Mouse (Mus musculus): ENCODE results near the gene Adarb1.
A peak's percentile ranks its signal among the peaks of the same experiment; 100 is the strongest.

Gene Adarb1

GRCm38 (mm10) chr10:77383045-77383444 lies 35.0 kb downstream of the Adarb1 start:
- DNase-seq (ENCODE audit: low spot score): no peak

- DNase-seq (ENCODE audit: low spot score): no peak
Observed at GRCm38 (mm10) chr10:77381191-77381590, 36.9 kb downstream of the Adarb1 start.

- DNase-seq (ENCODE audit: low spot score): no peak
Observed at GRCm38 (mm10) chr10:77380716-77381115, 37.4 kb downstream of the Adarb1 start.

- no peak for DNase-seq (ENCODE audit: low spot score)
Observed at GRCm38 (mm10) chr10:77379199-77379598, 38.9 kb downstream of the Adarb1 start.

- no peak for DNase-seq (ENCODE audit: low spot score)
Observed at GRCm38 (mm10) chr10:77376056-77376455, 42.0 kb downstream of the Adarb1 start.

GRCm38 (mm10) chr10:77374948-77375347 lies 43.1 kb downstream of the Adarb1 start:
- no peak for DNase-seq (ENCODE audit: low spot score)

GRCm38 (mm10) chr10:77374407-77374806 lies 43.7 kb downstream of the Adarb1 start:
- no peak for DNase-seq (ENCODE audit: low spot score)

- DNase-seq (ENCODE audit: low spot score): no peak
Observed at GRCm38 (mm10) chr10:77370129-77370528, 47.9 kb downstream of the Adarb1 start.

GRCm38 (mm10) chr10:77367973-77368372 lies 50.1 kb downstream of the Adarb1 start:
- DNase-seq (ENCODE audit: low spot score): no peak

GRCm38 (mm10) chr10:77366959-77367358 lies 51.1 kb downstream of the Adarb1 start:
- no peak for DNase-seq (ENCODE audit: low spot score)

GRCm38 (mm10) chr10:77365212-77365611 lies 52.9 kb downstream of the Adarb1 start:
- no peak for DNase-seq (ENCODE audit: low spot score)

GRCm38 (mm10) chr10:77360486-77360885 lies 57.6 kb downstream of the Adarb1 start:
- DNase-seq (ENCODE audit: low spot score): no peak

GRCm38 (mm10) chr10:77357957-77358356 lies 60.1 kb downstream of the Adarb1 start:
- DNase-seq (ENCODE audit: low spot score): no peak

GRCm38 (mm10) chr10:77353031-77353745 lies 64.9 kb downstream of the Adarb1 start:
- peak; percentile 34 for DNase-seq (ENCODE audit: low spot score)

- DNase-seq (ENCODE audit: low spot score): no peak
Observed at GRCm38 (mm10) chr10:77342842-77343241, 75.2 kb downstream of the Adarb1 start.

- no peak for DNase-seq (ENCODE audit: low spot score)
Observed at GRCm38 (mm10) chr10:77341711-77342110, 76.4 kb downstream of the Adarb1 start.

GRCm38 (mm10) chr10:77341059-77341458 lies 77.0 kb downstream of the Adarb1 start:
- DNase-seq (ENCODE audit: low spot score): no peak

GRCm38 (mm10) chr10:77339871-77340341 lies 78.2 kb downstream of the Adarb1 start:
- DNase-seq (ENCODE audit: low spot score): no peak

- no peak for DNase-seq (ENCODE audit: low spot score)
Observed at GRCm38 (mm10) chr10:77333518-77333917, 84.6 kb downstream of the Adarb1 start.

GRCm38 (mm10) chr10:77329446-77330094 lies 88.5 kb downstream of the Adarb1 start:
- DNase-seq (ENCODE audit: low spot score): no peak

- DNase-seq (ENCODE audit: low spot score): no peak
Observed at GRCm38 (mm10) chr10:77324716-77325115, 93.4 kb downstream of the Adarb1 start.

- DNase-seq (ENCODE audit: low spot score): no peak
Observed at GRCm38 (mm10) chr10:77321611-77322010, 96.5 kb downstream of the Adarb1 start.

- DNase-seq (ENCODE audit: low spot score): no peak
Observed at GRCm38 (mm10) chr10:77321001-77321400, 97.1 kb downstream of the Adarb1 start.

- DNase-seq (ENCODE audit: low spot score): no peak
Observed at GRCm38 (mm10) chr10:77315682-77316081, 102.4 kb downstream of the Adarb1 start.
